Mouse (Mus musculus) testis, adult 2 months (tissue): Measurements from ENCODE around the gene Aar2.

Source experiments
- CTCF ChIP-seq: fragments of 200-500 bp; IDR thresholded peaks from 2 replicates; pipeline ENCODE4 v1.5.1; 2012; ENCODE audit warnings: low read depth, mild to moderate bottlenecking, inconsistent platforms, low read length, moderate library complexity; ENCODE audit not compliant: control insufficient read depth, insufficient read depth, insufficient replicate concordance
- POLR2A ChIP-seq: fragments of 200-500 bp; IDR thresholded peaks from 2 replicates; pipeline ENCODE4 v1.6.1; 2012; ENCODE audit warnings: low read depth, mild to moderate bottlenecking, inconsistent platforms, low read length, moderate library complexity; ENCODE audit not compliant: control insufficient read depth

GRCm38 (mm10) chr2:156602581-156602980, 55.2 kb downstream of the Aar2 start:
- no peak for TF ChIP-seq CTCF
- no peak for TF ChIP-seq POLR2A
